Mouse (Mus musculus): ENCODE measurements around the gene Loxl3. TPM values are rescaled to one million over a fixed set of nuclear protein-coding genes. Genes with fewer than 3 reads are reported as not detected.

Gene Loxl3
- 13.4 and 16.1 TPM in 2 replicates for polyA plus RNA-seq (2015; fragmentation: Nextera tagmentation; extraction: Ambion mirVana)

GRCm38 (mm10) chr6:83033249-83034185 is at the start of gene Loxl3, which contains the start of gene Dok1:
TSS of gene Loxl3 (plus strand) at chr6:83034173.
TSS of gene Dok1 (minus strand) at chr6:83033471.
- peaks cover 3% of the 10 kb centered on the region; the same call in 1 of the 2 replicates for H3K4me1 ChIP-seq (replicated peaks; ENCODE audit: insufficient read depth, low read length)
- H3K4me3 ChIP-seq (replicated peaks; ENCODE audit: low read depth, low read length), result peak within 1 kb of the TSS; percentile 64
- peak; percentile 98 for DNase-seq (ENCODE audit: low spot score)
- peak within 1 kb of the TSS; percentile 92 for H3K27ac ChIP-seq
- ATAC-seq (replicated peaks; ENCODE audit: low FRiP score, low read depth), result peak; percentile 75
- H3K27me3 ChIP-seq (ENCODE audit: insufficient read depth, low read length), result no peaks in the 10 kb centered on the region
- H3K9me3 ChIP-seq (replicated peaks; ENCODE audit: low read length), result no peaks in the 10 kb centered on the region
- peak within 1 kb of the TSS; percentile 53 for H3K9ac ChIP-seq (ENCODE audit: low read depth, low read length)
- WGBS, result under 1% methylated on average over 51 of the region's 51 CpGs
- H3K4me2 ChIP-seq (ENCODE audit: low read length), result peak within 1 kb of the TSS; percentile 82
- no peak for TF ChIP-seq CTCF (IDR thresholded peaks at IDR 0.05; ENCODE audit: low read depth)
- H3K36me3 ChIP-seq (ENCODE audit: insufficient read depth, low read length), result no peaks in the 10 kb centered on the region

- no peak for TF ChIP-seq CTCF (IDR thresholded peaks at IDR 0.05; ENCODE audit: low read depth)
- ATAC-seq (replicated peaks; ENCODE audit: low FRiP score, low read depth) (no peak; the same call in 1 of the 2 replicates), DNase-seq (ENCODE audit: low spot score) (peak; percentile 79)
- Histone ChIP-seq H3K4me3 (replicated peaks; ENCODE audit: low read depth, low read length) (no peak overlapping the region), H3K27me3 (ENCODE audit: insufficient read depth, low read length) (no peaks in the 10 kb centered on the region), H3K4me2 (ENCODE audit: low read length) (no peak overlapping the region), H3K27ac (no peak overlapping the region), H3K4me1 (replicated peaks; ENCODE audit: insufficient read depth, low read length) (0 out of 2 replicates have a peak, but pooled peaks cover 6% of the 10 kb centered on the region), H3K36me3 (ENCODE audit: insufficient read depth, low read length) (no peaks in the 10 kb centered on the region), H3K9ac (ENCODE audit: low read depth, low read length) (no peak overlapping the region), H3K9me3 (replicated peaks; ENCODE audit: low read length) (no peaks in the 10 kb centered on the region)
- 10% methylated on average over 9 of the region's 9 CpGs for WGBS
Measured at GRCm38 (mm10) chr6:82987411-82987971, 46.5 kb upstream of the Loxl3 start.

GRCm38 (mm10) chr6:82993696-82994095 is 40.3 kb upstream of the Loxl3 start:
- WGBS, result 43% methylated on average over 1 of the region's 1 CpGs
- H3K4me1 ChIP-seq (replicated peaks; ENCODE audit: insufficient read depth, low read length), result peaks cover 7% of the 10 kb centered on the region; the same call in 1 of the 2 replicates

GRCm38 (mm10) chr6:82994372-82994771 is 39.6 kb upstream of the Loxl3 start:
- Histone ChIP-seq H3K4me1 (replicated peaks; ENCODE audit: insufficient read depth, low read length) (peaks cover 7% of the 10 kb centered on the region; the same call in 1 of the 2 replicates), H3K36me3 (ENCODE audit: insufficient read depth, low read length) (no peaks in the 10 kb centered on the region), H3K9me3 (replicated peaks; ENCODE audit: low read length) (no peaks in the 10 kb centered on the region), H3K4me2 (ENCODE audit: low read length) (no peak overlapping the region), H3K9ac (ENCODE audit: low read depth, low read length) (no peak overlapping the region), H3K4me3 (replicated peaks; ENCODE audit: low read depth, low read length) (no peak overlapping the region), H3K27ac (no peak overlapping the region), H3K27me3 (ENCODE audit: insufficient read depth, low read length) (no peaks in the 10 kb centered on the region)
- WGBS, result 76% methylated on average over 7 of the region's 7 CpGs
- DNase-seq (ENCODE audit: low spot score) (no peak), ATAC-seq (replicated peaks; ENCODE audit: low FRiP score, low read depth) (no peak)
- TF ChIP-seq CTCF (IDR thresholded peaks at IDR 0.05; ENCODE audit: low read depth), result no peak

More at GRCm38 (mm10) chr6:82993696-82994095, 40.3 kb upstream of the Loxl3 start:
- no peak overlapping the region for H3K4me3 ChIP-seq (replicated peaks; ENCODE audit: low read depth, low read length)
- H3K27me3 ChIP-seq (ENCODE audit: insufficient read depth, low read length), result no peaks in the 10 kb centered on the region
- H3K36me3 ChIP-seq (ENCODE audit: insufficient read depth, low read length), result no peaks in the 10 kb centered on the region
- ATAC-seq (replicated peaks; ENCODE audit: low FRiP score, low read depth) (no peak), DNase-seq (ENCODE audit: low spot score) (no peak)
- TF ChIP-seq CTCF (IDR thresholded peaks at IDR 0.05; ENCODE audit: low read depth), result no peak
- no peak overlapping the region for H3K27ac ChIP-seq
- H3K9me3 ChIP-seq (replicated peaks; ENCODE audit: low read length), result no peaks in the 10 kb centered on the region
- H3K9ac ChIP-seq (ENCODE audit: low read depth, low read length), result no peak overlapping the region
- H3K4me2 ChIP-seq (ENCODE audit: low read length), result no peak overlapping the region

GRCm38 (mm10) chr6:82996740-82997315 is 37.1 kb upstream of the Loxl3 start:
- Histone ChIP-seq H3K4me2 (ENCODE audit: low read length) (peak overlapping the region; percentile 13; the same call in 1 of the 2 replicates), H3K4me3 (replicated peaks; ENCODE audit: low read depth, low read length) (no peak overlapping the region), H3K27ac (peak overlapping the region; percentile 60), H3K4me1 (replicated peaks; ENCODE audit: insufficient read depth, low read length) (peaks cover 7% of the 10 kb centered on the region; the same call in 1 of the 2 replicates), H3K9me3 (replicated peaks; ENCODE audit: low read length) (no peaks in the 10 kb centered on the region), H3K36me3 (ENCODE audit: insufficient read depth, low read length) (no peaks in the 10 kb centered on the region), H3K27me3 (ENCODE audit: insufficient read depth, low read length) (no peaks in the 10 kb centered on the region), H3K9ac (ENCODE audit: low read depth, low read length) (no peak overlapping the region)
- DNase-seq (ENCODE audit: low spot score) (peak; percentile 98), ATAC-seq (replicated peaks; ENCODE audit: low FRiP score, low read depth) (peak; percentile 94)
- TF ChIP-seq CTCF (IDR thresholded peaks at IDR 0.05; ENCODE audit: low read depth), result peak; percentile 99
- WGBS, result 5% methylated on average over 11 of the region's 11 CpGs

All from kidney, postnatal 0 days (tissue).